Mouse (Mus musculus) macrophage (primary cell): ENCODE data around the gene Kdelr3. TPM values are rescaled to one million over a fixed set of nuclear protein-coding genes. Genes with fewer than 3 reads are reported as not detected.

Source experiments
- H3K27ac ChIP-seq: fragments of 350-480 bp; formaldehyde crosslinking; 2 replicates; pipeline ENCODE4 v1.9.0; 2021
- H3K36me3 ChIP-seq: fragments of 350-480 bp; formaldehyde crosslinking; 2 replicates; pipeline ENCODE4 v1.9.0; 2021; ENCODE audit errors: inconsistent target
- H3K4me3 ChIP-seq: fragments of 350-480 bp; formaldehyde crosslinking; 2 replicates; pipeline ENCODE4 v1.9.0; 2021; ENCODE audit errors: inconsistent target
- H3K79me2 ChIP-seq: fragments of 350-480 bp; formaldehyde crosslinking; 2 replicates; pipeline ENCODE4 v1.9.0; 2021; ENCODE audit errors: inconsistent target
- WGBS: methylation state at CpG from one replicate; pipeline ENCODE4 v1.1.7; 2026; ENCODE audit warnings: inconsistent platforms; ENCODE audit not compliant: missing documents; 5-methylcytosine and 5-hydroxymethylcytosine counted together
- polyA plus RNA-seq: library from polyadenylated mRNA; stranded (reverse); fragments of 250-400 nt; gene quantifications from 3 replicates; pipeline ENCODE4 v1.2.4, GENCODE M21; 2018; ENCODE audit warnings: inconsistent platforms

The Kdelr3 gene
- polyA plus RNA-seq, 1 experiment from 2014 or later, result not detected

DNA sequence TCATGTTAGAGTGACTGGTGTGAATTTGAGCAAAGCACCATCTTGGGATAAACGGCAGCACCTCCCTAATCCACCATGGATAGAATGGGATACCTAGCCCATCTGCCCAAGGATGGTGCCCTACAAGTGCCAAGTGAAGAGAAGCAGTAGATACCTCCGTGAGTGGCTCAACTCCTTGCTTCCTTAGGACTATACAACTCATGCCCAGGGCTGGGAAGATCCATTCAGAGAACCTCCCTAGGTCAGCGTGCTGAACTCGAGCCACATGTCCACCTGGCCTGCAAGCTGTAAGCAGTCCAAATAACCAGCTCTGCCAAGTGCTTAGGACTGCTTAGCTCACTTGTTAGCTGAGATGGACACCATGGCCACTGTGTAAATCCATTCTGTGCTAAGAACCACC, 11.0 kb downstream of the Kdelr3 start:
- H3K36me3 ChIP-seq, result peaks cover 43% of the 10 kb centered on the region
- H3K27ac ChIP-seq, result no peak overlapping the region
- H3K79me2 ChIP-seq, result no peaks in the 10 kb centered on the region
- H3K4me3 ChIP-seq, result no peak overlapping the region
- WGBS, result 90% methylated on average over 4 of the region's 4 CpGs

DNA sequence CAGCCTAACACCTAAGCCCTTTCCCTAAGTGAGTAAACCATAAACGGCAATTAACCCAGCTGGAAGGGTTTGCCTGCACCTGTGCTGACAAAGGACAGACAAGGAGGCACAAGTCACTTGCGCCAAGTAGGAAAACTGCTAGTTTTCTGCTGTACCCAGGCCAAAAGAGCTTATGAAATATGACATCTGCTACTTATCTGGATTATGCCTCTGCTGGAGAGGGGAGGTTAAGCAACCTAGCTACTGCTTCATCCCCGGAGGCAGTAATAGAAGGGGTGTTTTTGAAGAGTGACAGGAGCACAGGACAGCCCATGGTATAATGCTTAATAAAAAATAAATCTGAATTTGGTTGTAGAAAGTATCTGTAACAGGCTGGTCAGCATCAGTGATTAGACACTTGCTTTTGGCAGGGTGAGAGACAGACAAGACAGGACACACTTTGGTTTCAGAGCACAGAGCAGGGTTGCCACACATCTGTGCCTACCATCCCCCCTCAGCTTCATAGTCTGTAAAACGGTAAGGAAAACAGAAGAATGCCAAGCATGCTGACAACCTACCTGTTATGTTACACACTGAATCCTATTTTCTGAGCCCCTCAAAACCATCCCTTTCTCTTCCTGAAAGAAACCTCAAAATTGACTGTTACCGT, 11.9 kb downstream of the Kdelr3 start:
- no peaks in the 10 kb centered on the region for H3K79me2 ChIP-seq
- no peak overlapping the region for H3K4me3 ChIP-seq
- WGBS, result 79% methylated on average over 5 of the region's 5 CpGs
- H3K36me3 ChIP-seq, result peaks cover 52% of the 10 kb centered on the region
- no peak overlapping the region for H3K27ac ChIP-seq

- WGBS, result 89% methylated on average over 7 of the region's 7 CpGs
- Histone ChIP-seq H3K79me2 (no peaks in the 10 kb centered on the region), H3K27ac (no peak overlapping the region), H3K4me3 (no peak overlapping the region), H3K36me3 (peaks cover 69% of the 10 kb centered on the region)
These were observed 13.7 kb downstream of the Kdelr3 start for GRCm38 (mm10) chr15:79529935-79530334.

GRCm38 (mm10) chr15:79533796-79534195, 17.6 kb downstream of the Kdelr3 start:
- peaks cover 98% of the 10 kb centered on the region for H3K36me3 ChIP-seq
- peaks cover 19% of the 10 kb centered on the region; the same call in 1 of the 2 replicates for H3K79me2 ChIP-seq
- no peak overlapping the region for H3K27ac ChIP-seq
- 90% methylated on average over 3 of the region's 3 CpGs for WGBS
- H3K4me3 ChIP-seq, result no peak overlapping the region

DNA sequence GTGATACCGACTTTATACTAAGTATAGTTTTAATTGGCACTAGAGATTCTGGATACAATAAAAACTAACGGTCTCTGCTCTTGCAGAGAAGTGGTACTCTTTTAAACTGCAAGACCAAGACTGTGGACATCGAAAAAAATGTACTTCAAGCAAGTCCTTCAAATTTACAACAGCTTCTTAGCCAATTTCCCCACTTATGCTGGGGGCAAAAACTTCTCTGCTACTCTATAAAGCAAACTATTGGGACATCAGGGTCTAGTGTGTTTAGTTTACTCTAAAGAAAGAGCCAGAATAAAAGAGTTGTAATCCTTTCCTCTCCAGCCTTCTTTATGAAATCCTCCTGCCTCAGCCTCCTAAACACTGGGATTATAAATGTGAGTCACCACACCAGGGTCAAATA, 27.8 kb downstream of the Kdelr3 start:
- WGBS, result 100% methylated on average over 3 of the region's 3 CpGs
- Histone ChIP-seq H3K4me3 (no peak overlapping the region; the same call in 1 of the 2 replicates), H3K79me2 (peaks cover 70% of the 10 kb centered on the region), H3K27ac (no peak overlapping the region), H3K36me3 (peaks cover 37% of the 10 kb centered on the region)

DNA sequence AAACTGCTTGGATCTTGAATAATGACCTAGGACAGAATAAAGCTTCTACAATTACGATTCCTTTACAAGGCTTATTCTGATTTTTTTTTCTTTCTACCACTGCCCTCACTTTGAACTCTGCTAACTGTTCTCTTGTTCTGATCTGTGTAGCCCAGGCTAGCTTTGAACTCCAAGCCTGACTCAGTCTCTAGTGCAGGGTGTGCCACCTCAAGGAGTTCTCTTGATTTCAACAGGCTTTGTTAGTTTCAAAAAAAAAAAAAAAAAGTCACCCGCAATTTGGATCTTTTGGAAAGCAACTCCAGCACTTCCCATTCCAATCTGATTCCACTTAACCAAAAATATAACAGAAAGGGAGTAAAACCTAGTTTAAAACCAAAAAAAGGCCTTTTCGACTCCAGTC, 29.3 kb downstream of the Kdelr3 start:
- peak overlapping the region; percentile 74 for H3K27ac ChIP-seq
- H3K79me2 ChIP-seq, result peaks cover 55% of the 10 kb centered on the region
- H3K4me3 ChIP-seq, result peak overlapping the region; percentile 80
- WGBS, result 2% methylated on average over 3 of the region's 3 CpGs
- peaks cover 22% of the 10 kb centered on the region for H3K36me3 ChIP-seq

DNA sequence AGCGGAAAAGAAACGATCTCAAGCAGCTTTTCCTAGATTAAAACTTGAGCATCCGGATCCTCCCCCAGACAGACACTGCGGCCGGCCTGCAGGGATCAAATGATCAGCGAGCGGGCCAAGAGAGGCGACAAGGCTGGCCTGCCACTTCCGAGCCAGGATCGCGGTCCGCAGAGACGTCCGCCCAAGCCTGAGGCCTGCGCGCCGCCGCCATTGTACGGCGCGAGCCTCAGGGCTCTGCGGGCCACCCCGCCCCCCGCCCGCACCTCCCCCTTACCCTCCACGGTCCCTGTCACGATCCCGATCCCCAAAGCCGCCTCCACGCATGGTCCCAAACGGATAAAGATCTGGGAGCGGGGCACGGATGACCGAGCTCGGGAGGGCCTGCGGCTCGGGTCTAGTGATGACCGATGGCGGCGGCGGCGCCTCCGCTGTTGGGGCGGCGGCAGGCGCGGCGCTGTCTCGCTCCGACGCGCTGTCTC, 29.7 kb downstream of the Kdelr3 start:
- Histone ChIP-seq H3K36me3 (peaks cover 17% of the 10 kb centered on the region), H3K79me2 (peaks cover 50% of the 10 kb centered on the region), H3K27ac (peak overlapping the region; percentile 74), H3K4me3 (peak overlapping the region; percentile 80)
- under 1% methylated on average over 52 of the region's 52 CpGs for WGBS

GRCm38 (mm10) chr15:79546410-79547288, 30.4 kb downstream of the Kdelr3 start, which contains the start of gene Ddx17:
Ddx17 (minus strand) TSS chr15:79546741.
- H3K27ac ChIP-seq, result peak within 1 kb of the TSS; percentile 77
- H3K4me3 ChIP-seq, result peak within 1 kb of the TSS; percentile 80
- H3K79me2 ChIP-seq, result peaks cover 43% of the 10 kb centered on the region
- peaks cover 17% of the 10 kb centered on the region for H3K36me3 ChIP-seq
- 4% methylated on average over 83 of the region's 84 CpGs for WGBS

DNA sequence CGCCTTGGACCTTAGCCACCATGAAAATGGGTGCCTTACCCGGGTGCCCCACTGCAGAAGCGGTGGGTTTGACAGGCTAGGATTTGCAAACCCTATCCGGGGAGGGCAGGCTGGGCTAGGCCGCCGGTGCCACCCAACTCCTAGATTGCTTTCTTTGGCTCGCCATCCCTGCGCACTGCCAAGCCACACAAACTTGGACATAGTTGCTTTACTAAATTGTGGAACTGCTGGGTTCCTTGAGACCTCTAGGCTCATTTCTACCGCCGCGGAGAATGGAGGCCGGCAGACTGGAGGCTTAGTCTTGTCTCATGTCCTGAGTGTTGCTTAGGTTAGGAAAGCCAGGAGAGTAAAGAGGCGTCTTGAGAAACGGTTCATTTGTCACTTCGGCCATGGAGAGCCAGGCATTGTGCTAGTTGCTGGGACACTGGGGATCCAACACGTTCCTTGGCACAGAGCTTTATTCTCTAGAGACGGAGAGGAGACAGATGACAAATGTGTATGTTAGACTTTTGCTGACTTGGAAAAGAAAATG, 31.1 kb downstream of the Kdelr3 start:
- H3K27ac ChIP-seq, result peak overlapping the region; percentile 77
- peak overlapping the region; percentile 9; the same call in 1 of the 2 replicates for H3K4me3 ChIP-seq
- WGBS, result 85% methylated on average over 13 of the region's 17 CpGs

GRCm38 (mm10) chr15:79548226-79548625, 32.0 kb downstream of the Kdelr3 start:
- H3K4me3 ChIP-seq, result no peak overlapping the region
- no peak overlapping the region for H3K27ac ChIP-seq
- 92% methylated on average over 2 of the region's 2 CpGs for WGBS
- peaks cover 27% of the 10 kb centered on the region for H3K79me2 ChIP-seq
- H3K36me3 ChIP-seq, result peaks cover 5% of the 10 kb centered on the region; the same call in 1 of the 2 replicates

More for the DNA sequence above, 31.1 kb downstream of the Kdelr3 start:
- Histone ChIP-seq H3K79me2 (peaks cover 36% of the 10 kb centered on the region), H3K36me3 (peaks cover 14% of the 10 kb centered on the region)

GRCm38 (mm10) chr15:79552566-79552965, 36.4 kb downstream of the Kdelr3 start:
- Histone ChIP-seq H3K4me3 (no peak overlapping the region), H3K36me3 (no peaks in the 10 kb centered on the region), H3K79me2 (no peaks in the 10 kb centered on the region), H3K27ac (no peak overlapping the region)
- WGBS, result 93% methylated on average over 4 of the region's 5 CpGs

DNA sequence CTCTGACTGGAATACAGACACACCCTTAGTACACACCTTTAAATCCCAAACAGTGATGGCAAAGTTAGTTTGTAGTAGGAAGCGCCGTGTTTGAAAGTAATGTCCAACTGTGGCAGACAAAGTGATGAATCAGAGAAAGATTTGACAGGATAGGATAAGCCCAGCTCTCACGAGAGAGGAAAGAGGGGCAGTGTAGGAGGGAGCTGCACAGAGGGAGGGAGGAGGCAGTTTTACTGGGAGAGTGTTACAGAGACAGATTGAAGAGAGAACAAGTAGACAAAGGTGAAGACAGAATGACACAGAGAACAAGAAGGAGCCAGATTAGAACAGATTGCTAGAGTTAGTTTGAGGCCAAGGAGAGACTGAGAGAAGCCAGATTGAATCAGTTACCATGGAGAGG, 43.4 kb downstream of the Kdelr3 start:
- 84% methylated on average over 3 of the region's 3 CpGs for WGBS
- H3K79me2 ChIP-seq, result no peaks in the 10 kb centered on the region
- H3K36me3 ChIP-seq, result no peaks in the 10 kb centered on the region
- H3K27ac ChIP-seq, result no peak overlapping the region
- H3K4me3 ChIP-seq, result no peak overlapping the region

DNA sequence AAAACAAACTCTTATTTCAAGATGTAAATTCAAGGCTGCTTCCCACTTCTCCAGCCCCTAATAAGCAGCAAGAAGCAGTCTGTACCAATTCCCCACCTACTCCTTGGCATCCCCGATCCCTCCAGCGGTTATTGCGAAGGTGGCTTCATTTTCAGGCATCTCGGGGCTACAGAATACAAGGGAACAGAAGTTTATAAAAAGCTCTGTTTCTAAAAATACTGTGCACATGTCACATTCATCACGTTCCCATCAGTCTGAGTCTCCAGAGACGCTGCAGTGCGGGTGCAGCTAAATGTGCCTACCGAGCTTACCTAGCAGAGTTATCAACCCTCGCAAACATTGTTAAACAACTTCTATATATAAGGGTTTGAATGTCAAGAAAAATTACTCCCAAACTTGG, 46.2 kb downstream of the Kdelr3 start:
- Histone ChIP-seq H3K4me3 (no peak overlapping the region), H3K36me3 (no peaks in the 10 kb centered on the region)
- 84% methylated on average over 9 of the region's 9 CpGs for WGBS

DNA sequence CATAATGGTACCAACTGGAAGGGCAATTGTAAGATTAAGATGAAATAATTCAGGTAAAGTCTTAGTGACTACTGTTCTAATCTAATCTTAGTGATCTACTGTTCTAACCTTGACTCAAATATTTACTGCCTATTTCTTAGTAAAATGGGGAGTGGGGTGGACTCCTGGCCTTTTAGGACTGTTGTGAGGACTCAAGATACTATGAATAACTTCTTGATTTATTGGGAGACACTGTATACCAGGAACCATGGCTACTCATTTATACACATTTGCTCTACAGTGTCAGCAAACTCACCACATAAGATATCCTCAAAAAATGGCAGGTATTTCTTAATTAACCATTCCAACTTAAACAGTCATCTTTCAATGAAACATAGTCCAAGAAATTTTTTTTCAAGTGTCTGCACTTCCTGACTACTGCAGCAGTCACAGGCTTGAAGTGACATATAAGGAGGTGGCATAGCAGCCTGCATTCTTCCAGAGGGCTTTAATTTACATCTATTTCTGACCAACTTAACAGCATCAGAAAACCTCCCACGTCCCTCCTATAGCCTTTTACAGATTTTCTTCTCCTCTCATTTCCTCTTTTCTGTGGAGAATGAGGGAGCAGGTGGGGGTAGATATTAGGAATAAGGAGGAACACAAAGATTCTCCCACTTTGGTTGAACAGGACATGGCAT, 59.5 kb downstream of the Kdelr3 start:
- no peak overlapping the region for H3K4me3 ChIP-seq
- H3K36me3 ChIP-seq, result no peaks in the 10 kb centered on the region
- H3K79me2 ChIP-seq, result no peaks in the 10 kb centered on the region
- WGBS, result 50% methylated on average over 1 of the region's 1 CpGs
- H3K27ac ChIP-seq, result no peak overlapping the region

More for the DNA sequence above, 46.2 kb downstream of the Kdelr3 start:
- no peaks in the 10 kb centered on the region for H3K79me2 ChIP-seq
- no peak overlapping the region for H3K27ac ChIP-seq
